Mouse (Mus musculus): Measurements from ENCODE around the gene Dab2. TPM values are rescaled to one million over a fixed set of nuclear protein-coding genes. Genes with fewer than 3 reads are reported as not detected.

Gene Dab2
- polyA plus RNA-seq, 1 experiment: 11.7 TPM

- Histone ChIP-seq H3K27ac (ENCODE audit: insufficient read depth, low read length) (no peak overlapping the region), H3K4me3 (ENCODE audit: insufficient read depth, low read length) (no peak overlapping the region), H3K4me1 (ENCODE audit: control insufficient read depth, insufficient read depth, low read length) (peaks cover 2% of the 10 kb centered on the region; the same call in 1 of the 2 replicates)
- TF ChIP-seq POLR2A (IDR thresholded peaks at IDR 0.05; ENCODE audit: extremely low read depth, insufficient read depth, low read length): no peak
- no peak for TF ChIP-seq CTCF (IDR thresholded peaks at IDR 0.05; ENCODE audit: extremely low read depth, insufficient read depth, low read length)
Observed at GRCm38 (mm10) chr15:6400115-6400514, 100.5 kb downstream of the Dab2 start.

- Histone ChIP-seq H3K27ac (ENCODE audit: insufficient read depth, low read length) (no peak overlapping the region), H3K4me1 (ENCODE audit: control insufficient read depth, insufficient read depth, low read length) (peaks cover 2% of the 10 kb centered on the region; the same call in 1 of the 2 replicates), H3K4me3 (ENCODE audit: insufficient read depth, low read length) (no peak overlapping the region)
- TF ChIP-seq POLR2A (IDR thresholded peaks at IDR 0.05; ENCODE audit: extremely low read depth, insufficient read depth, low read length): no peak
- no peak for TF ChIP-seq CTCF (IDR thresholded peaks at IDR 0.05; ENCODE audit: extremely low read depth, insufficient read depth, low read length)
Observed at GRCm38 (mm10) chr15:6402433-6402832, 102.8 kb downstream of the Dab2 start.

GRCm38 (mm10) chr15:6404172-6404571, 104.6 kb downstream of the Dab2 start:
- no peak overlapping the region for H3K27ac ChIP-seq (ENCODE audit: insufficient read depth, low read length)
- peaks cover 2% of the 10 kb centered on the region; the same call in 1 of the 2 replicates for H3K4me1 ChIP-seq (ENCODE audit: control insufficient read depth, insufficient read depth, low read length)
- TF ChIP-seq POLR2A (IDR thresholded peaks at IDR 0.05; ENCODE audit: extremely low read depth, insufficient read depth, low read length): no peak
- no peak for TF ChIP-seq CTCF (IDR thresholded peaks at IDR 0.05; ENCODE audit: extremely low read depth, insufficient read depth, low read length)
- H3K4me3 ChIP-seq (ENCODE audit: insufficient read depth, low read length): no peak overlapping the region

GRCm38 (mm10) chr15:6406771-6407170, 107.2 kb downstream of the Dab2 start:
- TF ChIP-seq POLR2A (IDR thresholded peaks at IDR 0.05; ENCODE audit: extremely low read depth, insufficient read depth, low read length) (no peak), CTCF (IDR thresholded peaks at IDR 0.05; ENCODE audit: extremely low read depth, insufficient read depth, low read length) (no peak)
- Histone ChIP-seq H3K4me3 (ENCODE audit: insufficient read depth, low read length) (no peak overlapping the region), H3K27ac (ENCODE audit: insufficient read depth, low read length) (no peak overlapping the region), H3K4me1 (ENCODE audit: control insufficient read depth, insufficient read depth, low read length) (peaks cover 2% of the 10 kb centered on the region; the same call in 1 of the 2 replicates)

GRCm38 (mm10) chr15:6409031-6409430, 109.4 kb downstream of the Dab2 start:
- H3K4me1 ChIP-seq (ENCODE audit: control insufficient read depth, insufficient read depth, low read length): peaks cover under 1% of the 10 kb centered on the region; the same call in 1 of the 2 replicates
- TF ChIP-seq POLR2A (IDR thresholded peaks at IDR 0.05; ENCODE audit: extremely low read depth, insufficient read depth, low read length) (no peak), CTCF (IDR thresholded peaks at IDR 0.05; ENCODE audit: extremely low read depth, insufficient read depth, low read length) (no peak)
- H3K4me3 ChIP-seq (ENCODE audit: insufficient read depth, low read length): no peak overlapping the region
- H3K27ac ChIP-seq (ENCODE audit: insufficient read depth, low read length): no peak overlapping the region

GRCm38 (mm10) chr15:6410161-6410560, 110.6 kb downstream of the Dab2 start:
- Histone ChIP-seq H3K27ac (ENCODE audit: insufficient read depth, low read length) (no peak overlapping the region), H3K4me3 (ENCODE audit: insufficient read depth, low read length) (no peak overlapping the region), H3K4me1 (ENCODE audit: control insufficient read depth, insufficient read depth, low read length) (no peaks in the 10 kb centered on the region; the same call in 1 of the 2 replicates)
- no peak for TF ChIP-seq CTCF (IDR thresholded peaks at IDR 0.05; ENCODE audit: extremely low read depth, insufficient read depth, low read length)
- TF ChIP-seq POLR2A (IDR thresholded peaks at IDR 0.05; ENCODE audit: extremely low read depth, insufficient read depth, low read length): no peak

- TF ChIP-seq POLR2A (IDR thresholded peaks at IDR 0.05; ENCODE audit: extremely low read depth, insufficient read depth, low read length) (no peak), CTCF (IDR thresholded peaks at IDR 0.05; ENCODE audit: extremely low read depth, insufficient read depth, low read length) (no peak)
- H3K27ac ChIP-seq (ENCODE audit: insufficient read depth, low read length): no peak overlapping the region
- no peak overlapping the region for H3K4me3 ChIP-seq (ENCODE audit: insufficient read depth, low read length)
- no peaks in the 10 kb centered on the region; the same call in 1 of the 2 replicates for H3K4me1 ChIP-seq (ENCODE audit: control insufficient read depth, insufficient read depth, low read length)
Observed at GRCm38 (mm10) chr15:6411334-6411733, 111.7 kb downstream of the Dab2 start.

- Histone ChIP-seq H3K4me3 (ENCODE audit: insufficient read depth, low read length) (no peak overlapping the region), H3K27ac (ENCODE audit: insufficient read depth, low read length) (no peak overlapping the region), H3K4me1 (ENCODE audit: control insufficient read depth, insufficient read depth, low read length) (no peaks in the 10 kb centered on the region; the same call in 1 of the 2 replicates)
- TF ChIP-seq CTCF (IDR thresholded peaks at IDR 0.05; ENCODE audit: extremely low read depth, insufficient read depth, low read length): no peak
- TF ChIP-seq POLR2A (IDR thresholded peaks at IDR 0.05; ENCODE audit: extremely low read depth, insufficient read depth, low read length): no peak
Observed at GRCm38 (mm10) chr15:6415317-6415716, 115.7 kb downstream of the Dab2 start.

- TF ChIP-seq POLR2A (IDR thresholded peaks at IDR 0.05; ENCODE audit: extremely low read depth, insufficient read depth, low read length): no peak
- no peak for TF ChIP-seq CTCF (IDR thresholded peaks at IDR 0.05; ENCODE audit: extremely low read depth, insufficient read depth, low read length)
- no peaks in the 10 kb centered on the region for H3K4me1 ChIP-seq (ENCODE audit: control insufficient read depth, insufficient read depth, low read length)
- no peak overlapping the region for H3K4me3 ChIP-seq (ENCODE audit: insufficient read depth, low read length)
- no peak overlapping the region for H3K27ac ChIP-seq (ENCODE audit: insufficient read depth, low read length)
Observed at GRCm38 (mm10) chr15:6431777-6432176, 132.2 kb downstream of the Dab2 start.

GRCm38 (mm10) chr15:6432411-6432810, 132.8 kb downstream of the Dab2 start:
- Histone ChIP-seq H3K27ac (ENCODE audit: insufficient read depth, low read length) (no peak overlapping the region), H3K4me1 (ENCODE audit: control insufficient read depth, insufficient read depth, low read length) (no peaks in the 10 kb centered on the region), H3K4me3 (ENCODE audit: insufficient read depth, low read length) (no peak overlapping the region)
- TF ChIP-seq CTCF (IDR thresholded peaks at IDR 0.05; ENCODE audit: extremely low read depth, insufficient read depth, low read length) (no peak), POLR2A (IDR thresholded peaks at IDR 0.05; ENCODE audit: extremely low read depth, insufficient read depth, low read length) (no peak)
